Mouse (Mus musculus) hindbrain, embryonic 14.5 days (tissue): ENCODE data around the gene Bend3. TPM values are rescaled to one million over a fixed set of nuclear protein-coding genes. Genes with fewer than 3 reads are reported as not detected.
"Not testable (repeated sequence)": the region's sequence is repeated elsewhere in the genome, so short reads cannot be mapped to it uniquely, and the experiment has no call there.

Source experiments
- ATAC-seq: fragments of 200-750 bp; cut with Nextera tagmentation; 2 replicates; pipeline ENCODE4 v1.8.0; 2017; ENCODE audit warnings: moderate number of reproducible peaks, mild to moderate bottlenecking, moderate TSS enrichment, moderate library complexity; ENCODE audit not compliant: low FRiP score
- DNase-seq: peaks from one replicate; pipeline ENCODE4 v3.0.0-alpha.2; 2015; ENCODE audit warnings: low spot score
- H3K27ac ChIP-seq: fragments of 300-500 bp; sonication (generic); 2 replicates; pipeline ENCODE4 v1.5.1; 2014; ENCODE audit warnings: mild to moderate bottlenecking, moderate library complexity
- H3K27me3 ChIP-seq: fragments of 300-500 bp; sonication (generic); 2 replicates; pipeline ENCODE4 v1.6.1; 2014; ENCODE audit warnings: mild to moderate bottlenecking, low read length, mixed read lengths; ENCODE audit not compliant: control insufficient read depth, insufficient read depth
- H3K36me3 ChIP-seq: fragments of 300-500 bp; sonication (generic); replicated peaks from 2 replicates; pipeline ENCODE4 v1.6.1; 2014; ENCODE audit not compliant: control insufficient read depth, insufficient read depth
- H3K4me1 ChIP-seq: fragments of 300-500 bp; sonication (generic); replicated peaks from 2 replicates; pipeline ENCODE4 v1.6.1; 2014; ENCODE audit warnings: antibody characterized with exemption, low read length, mixed read lengths; ENCODE audit not compliant: control insufficient read depth, insufficient read depth
- H3K4me2 ChIP-seq: fragments of 300-500 bp; sonication (generic); replicated peaks from 2 replicates; pipeline ENCODE4 v1.6.1; 2014; ENCODE audit warnings: mild to moderate bottlenecking, moderate library complexity
- H3K4me3 ChIP-seq: fragments of 300-500 bp; sonication (generic); replicated peaks from 2 replicates; pipeline ENCODE4 v1.5.1; 2014; ENCODE audit warnings: mild to moderate bottlenecking, low read length
- H3K9ac ChIP-seq: fragments of 300-500 bp; sonication (generic); 2 replicates; pipeline ENCODE4 v1.6.1; 2014
- H3K9me3 ChIP-seq: fragments of 300-500 bp; sonication (generic); 2 replicates; pipeline ENCODE4 v1.6.1; 2016; ENCODE audit warnings: low read length; ENCODE audit not compliant: control insufficient read depth
- WGBS: fragments of 180-500 bp; shearing (Covaris S2); extraction: QIAGEN DNeasy Blood & Tissue Kit; methylation state at CpG from one replicate; pipeline ENCODE4 v1.1.7; 2014; 5-methylcytosine and 5-hydroxymethylcytosine counted together
- polyA plus RNA-seq: library from polyadenylated mRNA; unstranded; fragments of >200 nt; fragmentation: Nextera tagmentation; extraction: Ambion mirVana; gene quantifications from 2 replicates; pipeline ENCODE4 v1.2.1, GENCODE M21; 2014

Bend3 gene
- polyA plus RNA-seq, 1 experiment from 2014 or later = 4.8 TPM

DNA sequence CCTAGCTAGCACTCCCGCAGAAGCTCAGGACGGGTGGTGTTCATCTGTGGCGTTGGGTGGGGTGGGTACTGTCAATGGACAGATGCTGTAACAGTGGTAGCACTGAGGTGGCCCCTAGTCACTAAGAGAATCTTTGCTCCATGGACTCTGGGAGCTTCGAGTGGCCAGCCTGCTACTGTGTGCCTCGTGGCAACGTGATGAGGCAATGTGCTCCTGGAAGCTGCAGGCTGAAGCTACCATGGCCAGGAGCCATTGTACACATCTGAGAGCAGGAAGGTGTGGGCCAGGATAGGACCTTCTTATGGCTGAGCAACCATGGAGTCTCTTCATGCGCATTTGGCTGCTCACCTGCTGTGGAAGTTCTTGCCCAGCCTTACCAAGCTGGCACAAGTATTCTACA lies 30.6 kb downstream of the Bend3 start:
- Histone ChIP-seq H3K4me1 (no peaks in the 10 kb centered on the region), H3K9ac (no peak overlapping the region), H3K27me3 (no peaks in the 10 kb centered on the region), H3K9me3 (no peaks in the 10 kb centered on the region), H3K4me3 (no peak overlapping the region), H3K36me3 (peaks cover 37% of the 10 kb centered on the region), H3K4me2 (no peak overlapping the region), H3K27ac (no peak overlapping the region)
- WGBS = 98% methylated on average over 7 of the region's 7 CpGs
- no peak for ATAC-seq
- DNase-seq = no peak

GRCm38 (mm10) chr10:43512976-43513375 lies 34.3 kb downstream of the Bend3 start:
- H3K27me3 ChIP-seq = no peaks in the 10 kb centered on the region
- 94% methylated on average over 10 of the region's 10 CpGs for WGBS
- H3K36me3 ChIP-seq = peaks cover 28% of the 10 kb centered on the region
- no peak overlapping the region for H3K4me2 ChIP-seq
- no peaks in the 10 kb centered on the region for H3K4me1 ChIP-seq
- H3K9ac ChIP-seq = no peak overlapping the region
- ATAC-seq (no peak), DNase-seq (no peak)
- H3K4me3 ChIP-seq = no peak overlapping the region
- no peaks in the 10 kb centered on the region for H3K9me3 ChIP-seq
- H3K27ac ChIP-seq = no peak overlapping the region

GRCm38 (mm10) chr10:43516992-43517660 lies 38.5 kb downstream of the Bend3 start:
- H3K27ac ChIP-seq = no peak overlapping the region
- DNase-seq = no peak
- peaks cover 3% of the 10 kb centered on the region for H3K36me3 ChIP-seq
- no peaks in the 10 kb centered on the region for H3K27me3 ChIP-seq
- no peaks in the 10 kb centered on the region for H3K4me1 ChIP-seq
- ATAC-seq = no peak
- WGBS = 77% methylated on average over 6 of the region's 6 CpGs
- H3K4me2 ChIP-seq = no peak overlapping the region
- no peak overlapping the region for H3K4me3 ChIP-seq
- no peaks in the 10 kb centered on the region for H3K9me3 ChIP-seq
- no peak overlapping the region for H3K9ac ChIP-seq

DNA sequence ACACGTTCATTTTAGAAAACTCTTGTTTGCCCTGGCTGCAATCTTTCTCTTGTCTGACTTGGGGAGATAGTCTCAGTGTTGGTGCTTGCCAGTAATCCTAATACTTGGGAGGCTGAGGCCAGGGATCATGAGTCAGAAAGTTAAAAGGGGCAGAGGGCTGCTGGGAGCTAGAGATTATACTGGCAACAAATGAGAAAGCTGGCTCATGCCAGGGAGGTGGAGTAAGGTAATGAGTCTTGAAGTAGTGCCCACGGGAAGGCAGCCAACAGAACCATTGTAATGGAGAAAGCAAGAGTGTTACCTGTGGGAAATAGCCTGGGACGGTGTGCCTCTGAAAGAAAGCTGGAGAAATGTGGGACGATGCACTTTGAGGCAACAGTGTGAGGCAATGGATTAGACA lies 39.2 kb downstream of the Bend3 start:
- Histone ChIP-seq H3K27ac (no peak overlapping the region), H3K9ac (no peak overlapping the region), H3K27me3 (no peaks in the 10 kb centered on the region), H3K4me1 (no peaks in the 10 kb centered on the region), H3K4me2 (no peak overlapping the region), H3K9me3 (no peaks in the 10 kb centered on the region), H3K4me3 (no peak overlapping the region), H3K36me3 (no peaks in the 10 kb centered on the region; the same call in 1 of the 2 replicates)
- DNase-seq (no peak), ATAC-seq (no peak)
- 65% methylated on average over 4 of the region's 4 CpGs for WGBS

GRCm38 (mm10) chr10:43518368-43518767 lies 39.7 kb downstream of the Bend3 start:
- Histone ChIP-seq H3K4me1 (no peaks in the 10 kb centered on the region), H3K27me3 (no peaks in the 10 kb centered on the region), H3K4me2 (no peak overlapping the region), H3K4me3 (no peak overlapping the region), H3K27ac (no peak overlapping the region), H3K9me3 (no peaks in the 10 kb centered on the region), H3K9ac (no peak overlapping the region), H3K36me3 (no peaks in the 10 kb centered on the region; the same call in 1 of the 2 replicates)
- DNase-seq (no peak), ATAC-seq (no peak)
- 66% methylated on average over 11 of the region's 13 CpGs for WGBS

DNA sequence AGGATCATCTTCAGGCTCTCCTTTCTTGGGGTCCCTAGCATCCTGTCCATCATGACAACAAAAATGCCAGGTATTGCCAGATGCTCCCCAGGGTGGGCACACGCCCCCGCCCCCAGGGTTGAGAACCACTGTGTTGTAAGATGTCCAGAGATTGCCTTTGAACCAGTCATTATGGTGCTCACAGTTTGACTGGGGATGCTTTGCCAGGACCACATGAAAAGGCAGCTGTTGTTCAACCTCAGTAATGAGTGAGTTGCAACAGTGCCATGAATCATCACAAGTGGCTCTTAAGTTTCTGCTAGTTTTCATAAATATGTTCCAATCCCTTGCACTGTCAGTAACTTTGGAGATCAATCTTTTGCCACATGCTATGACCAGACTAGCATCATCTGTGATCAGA lies 41.3 kb downstream of the Bend3 start:
- Histone ChIP-seq H3K4me1 (no peaks in the 10 kb centered on the region), H3K27ac (no peak overlapping the region), H3K27me3 (no peaks in the 10 kb centered on the region), H3K36me3 (peaks cover 4% of the 10 kb centered on the region; the same call in 1 of the 2 replicates), H3K4me3 (no peak overlapping the region), H3K4me2 (no peak overlapping the region), H3K9me3 (no peaks in the 10 kb centered on the region), H3K9ac (no peak overlapping the region)
- WGBS = 92% methylated on average over 2 of the region's 2 CpGs
- DNase-seq (no peak), ATAC-seq (no peak)

DNA sequence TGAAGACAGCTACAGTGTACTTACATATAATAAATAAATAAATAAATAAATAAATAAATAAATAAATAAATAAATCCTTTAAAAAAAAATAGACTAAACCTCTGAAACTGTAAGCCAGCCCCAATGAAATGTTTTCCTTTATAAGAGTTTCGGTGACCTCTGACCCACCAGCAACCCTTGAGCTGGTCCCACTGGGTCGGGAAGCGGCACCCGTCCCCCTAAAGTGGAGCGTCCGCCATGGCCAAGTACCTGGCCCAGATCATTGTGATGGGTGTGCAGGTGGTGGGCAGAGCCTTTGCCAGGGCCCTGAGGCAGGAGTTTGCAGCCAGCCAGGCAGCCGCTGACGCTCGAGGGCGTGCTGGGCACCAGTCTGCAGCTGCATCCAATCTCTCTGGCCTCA lies 45.3 kb downstream of the Bend3 start, which contains the start of gene Gm9803:
Gene Gm9803, plus strand, starts transcription at position 154 of the 400 bp plus-strand sequence.
- H3K4me1 ChIP-seq = peaks cover 11% of the 10 kb centered on the region; the same call in 1 of the 2 replicates
- not testable (repeated sequence) for H3K27ac ChIP-seq, H3K4me2 ChIP-seq, DNase-seq, H3K9me3 ChIP-seq, ATAC-seq, H3K9ac ChIP-seq, H3K4me3 ChIP-seq, H3K27me3 ChIP-seq
- H3K36me3 ChIP-seq = peaks cover 24% of the 10 kb centered on the region
- 99% methylated on average over 10 of the region's 10 CpGs for WGBS

DNA sequence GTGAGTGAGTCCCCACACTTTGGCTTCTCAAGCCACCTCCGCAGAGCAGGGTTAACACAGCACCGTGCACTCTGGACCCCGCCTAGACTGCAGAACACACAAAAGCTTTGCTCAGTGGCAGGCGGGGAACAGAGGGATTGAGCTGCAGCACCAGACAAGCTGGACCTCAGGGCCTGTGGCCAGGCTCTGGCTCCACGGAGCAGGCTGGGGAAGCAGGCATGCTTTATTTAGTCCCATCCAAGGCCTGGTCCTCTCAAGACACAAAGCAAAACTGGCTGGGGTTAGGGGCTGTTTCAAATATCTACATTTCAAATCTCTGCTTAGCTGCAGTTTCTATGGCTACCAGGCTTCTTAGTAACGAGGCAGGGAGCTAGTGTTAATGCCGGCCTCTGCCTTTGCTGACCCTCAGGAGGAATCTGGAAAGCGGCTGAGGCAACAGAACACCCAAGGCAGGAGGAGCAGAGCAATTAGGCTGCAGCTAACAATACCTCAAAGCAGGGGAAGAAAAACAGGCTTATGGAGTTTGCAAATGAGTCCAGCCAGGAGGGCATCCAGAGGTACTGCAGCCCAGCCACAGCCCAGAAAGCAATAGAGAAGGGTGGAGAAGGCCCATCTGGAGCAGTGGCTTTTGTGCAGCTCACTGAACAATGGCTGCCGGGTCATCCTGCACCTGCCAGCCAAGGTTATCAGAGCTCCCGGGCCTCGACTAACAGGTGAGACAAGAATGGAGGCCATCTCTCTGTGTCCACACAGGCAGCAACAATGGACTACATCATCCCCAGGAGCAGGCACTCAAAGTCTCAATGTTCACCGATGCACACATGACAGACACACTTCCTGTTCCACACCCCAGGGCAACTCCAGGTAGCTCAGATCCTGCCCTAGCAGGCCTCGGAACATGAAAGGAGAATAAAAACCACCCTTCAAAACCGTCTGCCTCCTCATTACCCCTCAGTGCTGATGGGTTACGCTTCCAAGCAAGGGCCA lies 48.9 kb downstream of the Bend3 start:
- H3K9ac ChIP-seq = peak overlapping the region; percentile 52

DNA sequence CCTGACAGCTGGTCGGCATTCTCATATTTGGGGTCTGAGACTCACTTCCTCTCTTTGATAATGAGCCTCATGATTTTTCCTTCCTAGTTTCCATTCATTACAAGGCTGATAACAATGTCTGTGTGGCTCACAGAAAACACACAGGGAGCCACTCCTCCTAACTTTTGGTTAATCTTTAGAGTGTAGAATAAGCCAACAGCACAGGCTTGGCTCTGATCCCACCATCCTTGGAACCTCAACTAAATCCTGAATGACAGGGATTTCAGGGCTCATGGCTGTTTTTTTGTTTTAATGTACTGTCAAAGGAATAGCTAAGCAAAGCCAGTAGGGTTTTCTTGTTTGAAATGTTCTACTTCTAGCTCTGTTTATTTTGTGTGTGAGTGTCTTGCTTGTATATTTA lies 55.8 kb downstream of the Bend3 start:
- Histone ChIP-seq H3K27me3 (no peaks in the 10 kb centered on the region), H3K9me3 (no peaks in the 10 kb centered on the region), H3K27ac (no peak overlapping the region), H3K4me3 (no peak overlapping the region), H3K4me2 (no peak overlapping the region), H3K9ac (no peak overlapping the region), H3K36me3 (peaks cover 52% of the 10 kb centered on the region), H3K4me1 (peaks cover 4% of the 10 kb centered on the region)
- no peak for ATAC-seq
- WGBS = 86% methylated on average over 1 of the region's 1 CpGs
- DNase-seq = no peak

More for the DNA sequence above, 48.9 kb downstream of the Bend3 start:
- Histone ChIP-seq H3K9me3 (no peaks in the 10 kb centered on the region), H3K4me3 (no peak overlapping the region), H3K27ac (peak overlapping the region; percentile 72), H3K4me2 (no peak overlapping the region), H3K4me1 (peaks cover 11% of the 10 kb centered on the region; the same call in 1 of the 2 replicates), H3K36me3 (peaks cover 60% of the 10 kb centered on the region), H3K27me3 (no peaks in the 10 kb centered on the region)
- WGBS = 30% methylated on average over 15 of the region's 15 CpGs
- DNase-seq = peak; percentile 54
- ATAC-seq = peak; percentile 78
